Mouse (Mus musculus): ENCODE measurements at regions not wholly inside any gene's neighbourhood (a gene's known extent, or its start where the extent isn't known, plus 50 kb on each side); places are given as distances from the start of the nearest gene placed in this dataset.
A peak's percentile ranks its signal among the peaks of the same experiment; 100 is the strongest.

GRCm38 (mm10) chr15:8582676-8583075 lies 62.9 kb upstream of the Gm2310 start:
- peak; percentile 45 to 69 for DNase-seq

- peak; percentile 31 to 33 for DNase-seq
These were observed 61.6 kb upstream of the Gm2310 start for GRCm38 (mm10) chr15:8581146-8581913.

GRCm38 (mm10) chr15:8580077-8580476 lies 60.3 kb upstream of the Gm2310 start:
- no peak for DNase-seq

- DNase-seq, result peak; percentile 71 to 77
These were observed 57.7 kb upstream of the Gm2310 start for GRCm38 (mm10) chr15:8577480-8577881.

GRCm38 (mm10) chr15:8576975-8577374 lies 57.2 kb upstream of the Gm2310 start:
- DNase-seq, result no peak

- DNase-seq, result peak in 1 of 2 experiments; percentile 15
These were observed 49.9 kb upstream of the Gm2310 start for GRCm38 (mm10) chr15:8569617-8570016.

Measured in cerebellum, postnatal 10 days (tissue).